Mouse (Mus musculus) intestine, postnatal 0 days (tissue): ENCODE results near the gene Tunar. TPM values are rescaled to one million over a fixed set of nuclear protein-coding genes. Genes with fewer than 3 reads are reported as not detected.

Experiments
- ATAC-seq: fragments of 200-750 bp; cut with Nextera tagmentation; 2 replicates; pipeline ENCODE4 v1.8.0; 2017; ENCODE audit warnings: mild to moderate bottlenecking, moderate TSS enrichment, moderate library complexity
- H3K27ac ChIP-seq: fragments of 300-500 bp; sonication (generic); 2 replicates; pipeline ENCODE4 v1.5.1; 2014; ENCODE audit warnings: mild to moderate bottlenecking, low read depth, low read length, moderate library complexity
- H3K27me3 ChIP-seq: fragments of 300-500 bp; sonication (generic); replicated peaks from 2 replicates; pipeline ENCODE4 v1.6.1; 2014; ENCODE audit warnings: low read length, mixed read lengths; ENCODE audit not compliant: control insufficient read depth, insufficient read depth
- H3K36me3 ChIP-seq: fragments of 300-500 bp; sonication (generic); 2 replicates; pipeline ENCODE4 v1.6.1; 2014; ENCODE audit warnings: mild to moderate bottlenecking, moderate library complexity; ENCODE audit not compliant: control insufficient read depth, insufficient read depth
- H3K4me1 ChIP-seq: fragments of 300-500 bp; sonication (generic); replicated peaks from 2 replicates; pipeline ENCODE4 v1.6.1; 2014; ENCODE audit warnings: antibody characterized with exemption, low read length, mixed read lengths; ENCODE audit not compliant: control insufficient read depth, insufficient read depth
- H3K4me2 ChIP-seq: fragments of 300-500 bp; sonication (generic); replicated peaks from 2 replicates; pipeline ENCODE4 v1.6.1; 2014; ENCODE audit warnings: low read depth, mild to moderate bottlenecking, moderate library complexity
- H3K4me3 ChIP-seq: fragments of 300-500 bp; sonication (generic); 2 replicates; pipeline ENCODE4 v1.5.1; 2014; ENCODE audit warnings: low read depth, low read length
- H3K9ac ChIP-seq: fragments of 300-500 bp; sonication (generic); 2 replicates; pipeline ENCODE4 v1.6.1; 2014; ENCODE audit warnings: mild to moderate bottlenecking, low read depth, low read length
- H3K9me3 ChIP-seq: fragments of 300-500 bp; sonication (generic); 2 replicates; pipeline ENCODE4 v1.6.1; 2016; ENCODE audit warnings: mixed run types; ENCODE audit not compliant: control insufficient read depth
- CTCF ChIP-seq: sonication (generic); IDR thresholded peaks from 2 replicates; pipeline ENCODE4 v1.5.1; 2016; ENCODE audit warnings: low read depth, mild to moderate bottlenecking, control low read depth, antibody characterized with exemption, moderate library complexity
- WGBS: fragments of 180-500 bp; shearing (Covaris S2); extraction: QIAGEN DNeasy Blood & Tissue Kit; methylation state at CpG from one replicate; pipeline ENCODE4 v1.1.7; 2014; 5-methylcytosine and 5-hydroxymethylcytosine counted together
- polyA plus RNA-seq: library from polyadenylated mRNA; unstranded; fragments of >200 nt; fragmentation: Nextera tagmentation; extraction: Ambion mirVana; gene quantifications from 2 replicates; pipeline ENCODE4 v1.2.1, GENCODE M21; 2015

Gene Tunar
- polyA plus RNA-seq, 1 experiment from 2014 or later: 0.10 TPM

- no peaks in the 10 kb centered on the region for H3K4me1 ChIP-seq
- ATAC-seq: no peak
- H3K27ac ChIP-seq: no peak overlapping the region
- no peaks in the 10 kb centered on the region for H3K9me3 ChIP-seq
- no peak for TF ChIP-seq CTCF
- peak overlapping the region; percentile 72 for H3K4me2 ChIP-seq
- peaks cover 43% of the 10 kb centered on the region for H3K27me3 ChIP-seq
- H3K4me3 ChIP-seq: peak overlapping the region; percentile 44
- no peak overlapping the region for H3K9ac ChIP-seq
- under 1% methylated on average over 76 of the region's 77 CpGs for WGBS
- H3K36me3 ChIP-seq: no peaks in the 10 kb centered on the region
Measured at GRCm38 (mm10) chr12:105336421-105337289, 3.0 kb downstream of the Tunar start.

- no peak overlapping the region for H3K27ac ChIP-seq
- no peak overlapping the region for H3K9ac ChIP-seq
- ATAC-seq: no peak
- H3K4me3 ChIP-seq: peak overlapping the region; percentile 44
- H3K36me3 ChIP-seq: no peaks in the 10 kb centered on the region
- H3K9me3 ChIP-seq: no peaks in the 10 kb centered on the region
- peaks cover 43% of the 10 kb centered on the region for H3K27me3 ChIP-seq
- H3K4me2 ChIP-seq: peak overlapping the region; percentile 72
- TF ChIP-seq CTCF: no peak
- no peaks in the 10 kb centered on the region for H3K4me1 ChIP-seq
- 4% methylated on average over 29 of the region's 31 CpGs for WGBS
Measured at GRCm38 (mm10) chr12:105337290-105338005, 3.8 kb downstream of the Tunar start.

- WGBS: 75% methylated on average over 11 of the region's 11 CpGs
- ATAC-seq: no peak
- H3K27ac ChIP-seq: no peak overlapping the region
- no peak overlapping the region for H3K9ac ChIP-seq
- H3K4me1 ChIP-seq: no peaks in the 10 kb centered on the region
- no peak for TF ChIP-seq CTCF
- H3K4me2 ChIP-seq: no peak overlapping the region
- no peaks in the 10 kb centered on the region for H3K36me3 ChIP-seq
- H3K27me3 ChIP-seq: peaks cover 43% of the 10 kb centered on the region
- no peaks in the 10 kb centered on the region for H3K9me3 ChIP-seq
- no peak overlapping the region for H3K4me3 ChIP-seq
Measured at GRCm38 (mm10) chr12:105338256-105338977, 4.7 kb downstream of the Tunar start.

- TF ChIP-seq CTCF: no peak
- Histone ChIP-seq H3K4me1 (no peaks in the 10 kb centered on the region), H3K27ac (no peak overlapping the region), H3K4me2 (no peak overlapping the region), H3K36me3 (no peaks in the 10 kb centered on the region), H3K9ac (no peak overlapping the region), H3K4me3 (no peak overlapping the region), H3K9me3 (no peaks in the 10 kb centered on the region), H3K27me3 (peaks cover 25% of the 10 kb centered on the region)
- no peak for ATAC-seq
- 42% methylated on average over 9 of the region's 9 CpGs for WGBS
Measured at GRCm38 (mm10) chr12:105341523-105341922, 7.9 kb downstream of the Tunar start.

GRCm38 (mm10) chr12:105344460-105344859, 10.8 kb downstream of the Tunar start:
- no peaks in the 10 kb centered on the region for H3K9me3 ChIP-seq
- no peak overlapping the region for H3K27ac ChIP-seq
- no peaks in the 10 kb centered on the region for H3K4me1 ChIP-seq
- H3K4me3 ChIP-seq: no peak overlapping the region
- no peaks in the 10 kb centered on the region for H3K27me3 ChIP-seq
- no peak overlapping the region for H3K9ac ChIP-seq
- no peak for ATAC-seq
- WGBS: 74% methylated on average over 7 of the region's 7 CpGs
- no peak for TF ChIP-seq CTCF
- H3K36me3 ChIP-seq: no peaks in the 10 kb centered on the region
- no peak overlapping the region for H3K4me2 ChIP-seq

- 62% methylated on average over 4 of the region's 4 CpGs for WGBS
- no peaks in the 10 kb centered on the region for H3K4me1 ChIP-seq
- no peak for ATAC-seq
- H3K4me3 ChIP-seq: no peak overlapping the region
- H3K9me3 ChIP-seq: no peaks in the 10 kb centered on the region
- H3K9ac ChIP-seq: no peak overlapping the region
- no peaks in the 10 kb centered on the region for H3K27me3 ChIP-seq
- no peak overlapping the region for H3K27ac ChIP-seq
- no peaks in the 10 kb centered on the region for H3K36me3 ChIP-seq
- H3K4me2 ChIP-seq: no peak overlapping the region
- no peak for TF ChIP-seq CTCF
Measured at GRCm38 (mm10) chr12:105346861-105347260, 13.2 kb downstream of the Tunar start.
